Mouse (Mus musculus): ENCODE data around the gene Atxn2.

- TF ChIP-seq CTCF (IDR thresholded peaks at IDR 0.05; ENCODE audit: borderline replicate concordance, control insufficient read depth, extremely low read depth, insufficient read depth, low read length, poor library complexity) (no peak), POLR2A (IDR thresholded peaks at IDR 0.05; ENCODE audit: control insufficient read depth, extremely low read depth, insufficient read depth, low read length, poor library complexity) (no peak)
These were observed 1.9 kb downstream of the Atxn2 start for GRCm38 (mm10) chr5:121712934-121713538.

Data from thymus, adult 2 months (tissue).